Mouse (Mus musculus) heart, embryonic 16.5 days (tissue): ENCODE measurements around the gene Mfap1b. TPM values are rescaled to one million over a fixed set of nuclear protein-coding genes. Genes with fewer than 3 reads are reported as not detected.
"Not testable (repeated sequence)": the region's sequence is repeated elsewhere in the genome, so short reads cannot be mapped to it uniquely, and the experiment has no call there.

Source experiments
- ATAC-seq: fragments of 200-750 bp; cut with Nextera tagmentation; replicated peaks from 2 replicates; pipeline ENCODE4 v1.8.0; 2017; ENCODE audit warnings: moderate number of reproducible peaks; ENCODE audit not compliant: insufficient read depth, low FRiP score; ENCODE audit errors: extremely low read depth
- H3K27ac ChIP-seq: fragments of 300-500 bp; sonication (generic); 2 replicates; pipeline ENCODE4 v1.5.1; 2014; ENCODE audit warnings: mild to moderate bottlenecking, low read length, control low read depth, moderate library complexity
- H3K27me3 ChIP-seq: fragments of 300-500 bp; sonication (generic); 2 replicates; pipeline ENCODE4 v1.6.1; 2014; ENCODE audit warnings: low read length, mixed read lengths; ENCODE audit not compliant: control insufficient read depth, insufficient read depth
- H3K36me3 ChIP-seq: fragments of 300-500 bp; sonication (generic); 2 replicates; pipeline ENCODE4 v1.6.1; 2014; ENCODE audit not compliant: control insufficient read depth, insufficient read depth
- H3K4me1 ChIP-seq: fragments of 300-500 bp; sonication (generic); 2 replicates; pipeline ENCODE4 v1.6.1; 2014; ENCODE audit warnings: low read length, mixed read lengths; ENCODE audit not compliant: control insufficient read depth, insufficient read depth
- H3K4me2 ChIP-seq: fragments of 300-500 bp; sonication (generic); 2 replicates; pipeline ENCODE4 v1.6.1; 2014; ENCODE audit warnings: low read depth, mild to moderate bottlenecking, control low read depth, low read length
- H3K4me3 ChIP-seq: fragments of 300-500 bp; sonication (generic); 2 replicates; pipeline ENCODE4 v1.5.1; 2014; ENCODE audit warnings: mild to moderate bottlenecking, control low read depth, low read length
- H3K9ac ChIP-seq: fragments of 300-500 bp; sonication (generic); 2 replicates; pipeline ENCODE4 v1.6.1; 2014; ENCODE audit warnings: low read length, control low read depth
- H3K9me3 ChIP-seq: fragments of 300-500 bp; sonication (generic); replicated peaks from 2 replicates; pipeline ENCODE4 v1.6.1; 2016; ENCODE audit warnings: low read length; ENCODE audit not compliant: control insufficient read depth
- WGBS: fragments of 180-500 bp; shearing (Covaris S2); extraction: QIAGEN DNeasy Blood & Tissue Kit; methylation state at CpG from one replicate; pipeline ENCODE4 v1.1.7; 2014; 5-methylcytosine and 5-hydroxymethylcytosine counted together
- polyA plus RNA-seq: library from polyadenylated mRNA; unstranded; fragments of >200 nt; fragmentation: Nextera tagmentation; extraction: Ambion mirVana; gene quantifications from 2 replicates; pipeline ENCODE4 v1.2.1, GENCODE M21; 2015

Mfap1b gene
- polyA plus RNA-seq, 1 experiment from 2014 or later = 50.9 TPM

DNA sequence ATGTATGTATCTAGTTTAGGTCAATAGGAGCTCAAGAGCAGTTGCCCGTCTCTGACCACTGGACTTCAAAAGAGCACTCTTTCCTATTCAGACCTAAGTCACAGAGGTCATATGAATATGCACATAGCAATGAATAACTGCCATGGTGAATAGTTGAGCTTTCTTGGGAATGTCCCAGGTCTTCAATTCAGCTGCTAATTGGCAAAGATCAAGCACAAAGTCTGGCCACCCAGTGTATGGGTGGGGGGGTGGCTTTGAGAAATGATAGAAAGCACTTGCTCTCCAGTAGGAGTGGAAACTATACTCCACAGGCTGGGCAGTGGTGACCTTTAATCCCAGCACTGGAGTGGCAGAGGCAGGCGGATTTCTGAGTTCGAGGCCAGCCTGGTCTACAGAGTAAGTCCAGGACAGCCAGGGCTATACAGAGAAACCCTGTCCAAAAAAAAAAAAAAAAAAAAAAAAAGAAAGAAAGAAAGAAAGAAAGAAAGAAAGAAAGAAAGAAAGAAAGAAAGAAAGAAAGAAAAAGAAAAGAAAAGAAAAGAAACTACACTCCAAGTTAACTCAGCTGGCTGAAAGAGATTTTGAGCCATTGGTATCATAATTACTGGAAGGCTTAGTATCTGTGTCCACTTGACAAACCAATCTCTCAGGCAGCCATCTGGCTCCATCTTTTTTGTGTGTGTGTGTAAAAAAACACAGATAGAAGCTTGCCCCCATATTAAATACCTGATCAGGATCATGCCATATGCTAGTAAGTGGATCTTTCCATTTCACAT, 3.8 kb upstream of the Mfap1b start:
- Histone ChIP-seq H3K9ac (no peak overlapping the region), H3K4me1 (0 out of 2 replicates have a peak, but pooled peaks cover 2% of the 10 kb centered on the region), H3K9me3 (no peaks in the 10 kb centered on the region), H3K27ac (no peak overlapping the region), H3K27me3 (no peaks in the 10 kb centered on the region), H3K4me3 (no peak overlapping the region), H3K36me3 (no peaks in the 10 kb centered on the region), H3K4me2 (no peak overlapping the region)
- no peak for ATAC-seq
- 82% methylated on average over 3 of the region's 3 CpGs for WGBS

DNA sequence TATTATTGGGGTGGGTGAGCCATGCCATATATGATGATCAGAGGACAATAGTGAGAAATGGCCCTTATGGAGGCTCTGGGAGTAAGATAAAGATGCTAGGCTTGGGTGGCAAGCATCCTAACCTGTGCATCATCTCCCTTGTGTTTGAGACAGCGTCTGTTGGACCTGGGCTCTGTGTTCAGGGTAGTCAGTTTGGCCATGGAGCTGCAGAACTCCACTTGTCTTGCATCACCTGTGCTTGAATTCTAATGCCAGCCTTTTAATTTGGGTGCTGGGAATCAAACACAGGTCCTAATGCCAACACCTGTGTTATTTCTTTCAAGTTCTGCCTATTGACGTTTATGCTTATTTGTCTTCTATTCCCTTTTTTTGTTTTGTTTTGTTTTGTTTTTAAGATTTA, 1.4 kb upstream of the Mfap1b start:
- not testable (repeated sequence) for H3K4me3 ChIP-seq, ATAC-seq, H3K36me3 ChIP-seq, H3K4me2 ChIP-seq, H3K4me1 ChIP-seq, H3K9me3 ChIP-seq, H3K9ac ChIP-seq, H3K27ac ChIP-seq, H3K27me3 ChIP-seq
- 93% methylated on average over 2 of the region's 2 CpGs for WGBS

DNA sequence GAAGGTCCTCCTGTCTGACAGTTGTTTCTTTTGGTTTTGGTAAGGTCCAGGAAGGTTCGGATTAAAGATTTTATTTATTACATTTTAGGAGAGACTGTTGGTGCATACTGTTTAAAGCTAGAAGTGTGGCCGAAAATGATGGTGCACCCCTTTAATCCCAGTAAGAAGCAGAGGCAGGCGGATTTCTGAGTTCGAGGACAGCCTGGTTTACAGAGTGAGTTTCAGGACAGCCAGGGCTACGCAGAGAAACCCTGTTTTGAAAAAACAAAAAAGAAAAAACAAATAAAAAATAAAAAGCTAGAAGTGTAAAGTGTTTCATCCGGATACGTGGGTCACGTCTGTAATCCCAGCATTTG, 291 bp upstream of the Mfap1b start:
- ATAC-seq = no peak
- 25% methylated on average over 8 of the region's 8 CpGs for WGBS
- peak overlapping the region; percentile 83 for H3K9ac ChIP-seq

GRCm38 (mm10) chr2:121472783-121473182, 1.1 kb downstream of the Mfap1b start:
- not testable (repeated sequence) for H3K9ac ChIP-seq, H3K36me3 ChIP-seq, H3K4me1 ChIP-seq, H3K4me2 ChIP-seq, ATAC-seq, H3K9me3 ChIP-seq, H3K4me3 ChIP-seq, H3K27me3 ChIP-seq, H3K27ac ChIP-seq
- 93% methylated on average over 3 of the region's 3 CpGs for WGBS

More for the DNA sequence above, 291 bp upstream of the Mfap1b start:
- Histone ChIP-seq H3K4me1 (0 out of 2 replicates have a peak, but pooled peaks cover 2% of the 10 kb centered on the region), H3K4me3 (peak overlapping the region; percentile 78), H3K27me3 (no peaks in the 10 kb centered on the region), H3K4me2 (peak overlapping the region; percentile 75), H3K36me3 (no peaks in the 10 kb centered on the region), H3K9me3 (no peaks in the 10 kb centered on the region), H3K27ac (peak overlapping the region; percentile 61)

GRCm38 (mm10) chr2:121468982-121469381, 4.9 kb downstream of the Mfap1b start:
- WGBS = 100% methylated on average over 1 of the region's 6 CpGs
- H3K27ac ChIP-seq, ATAC-seq, H3K9ac ChIP-seq, H3K4me3 ChIP-seq, H3K4me2 ChIP-seq, H3K36me3 ChIP-seq, H3K9me3 ChIP-seq, H3K4me1 ChIP-seq, H3K27me3 ChIP-seq: not testable (repeated sequence)

DNA sequence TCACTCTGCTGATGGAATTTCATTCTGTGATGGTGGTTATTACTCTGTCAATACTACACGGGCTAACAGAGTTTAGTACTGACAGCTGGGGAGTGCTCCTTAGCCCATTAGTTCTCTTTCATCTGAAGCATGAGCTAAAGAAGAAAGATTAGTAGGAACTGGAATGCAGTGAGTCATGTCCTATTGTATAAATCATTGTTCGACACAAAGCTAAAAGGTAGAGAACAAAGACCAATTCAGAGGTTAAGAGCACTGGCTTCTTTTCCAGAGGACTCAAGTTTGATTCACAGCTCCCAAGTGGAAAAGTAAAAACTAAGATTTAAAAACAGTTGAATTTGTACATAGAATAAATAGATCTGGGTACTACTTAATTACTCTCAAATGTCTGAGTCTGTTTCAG, 13.8 kb downstream of the Mfap1b start:
- Histone ChIP-seq H3K36me3 (no peaks in the 10 kb centered on the region), H3K27me3 (no peaks in the 10 kb centered on the region), H3K4me2 (no peak overlapping the region), H3K9ac (no peak overlapping the region), H3K27ac (no peak overlapping the region), H3K4me3 (no peak overlapping the region), H3K4me1 (peaks cover 10% of the 10 kb centered on the region), H3K9me3 (no peaks in the 10 kb centered on the region)
- 68% methylated on average over 2 of the region's 2 CpGs for WGBS
- ATAC-seq = no peak

GRCm38 (mm10) chr2:121456692-121457642, 16.9 kb downstream of the Mfap1b start, which contains the start of gene Serinc4:
Gene Serinc4 (minus strand): TSS chr2:121456781.
- peak within 1 kb of the TSS; percentile 82 for H3K9ac ChIP-seq
- peak within 1 kb of the TSS; percentile 63 for H3K4me2 ChIP-seq
- peak within 1 kb of the TSS; percentile 80 for H3K27ac ChIP-seq
- no peaks in the 10 kb centered on the region for H3K9me3 ChIP-seq
- H3K4me3 ChIP-seq = peak within 1 kb of the TSS; percentile 76
- H3K27me3 ChIP-seq = no peaks in the 10 kb centered on the region
- H3K36me3 ChIP-seq = peaks cover 5% of the 10 kb centered on the region; the same call in 1 of the 2 replicates
- WGBS = 3% methylated on average over 41 of the region's 41 CpGs
- H3K4me1 ChIP-seq = peaks cover 26% of the 10 kb centered on the region
- ATAC-seq = peak; percentile 85

DNA sequence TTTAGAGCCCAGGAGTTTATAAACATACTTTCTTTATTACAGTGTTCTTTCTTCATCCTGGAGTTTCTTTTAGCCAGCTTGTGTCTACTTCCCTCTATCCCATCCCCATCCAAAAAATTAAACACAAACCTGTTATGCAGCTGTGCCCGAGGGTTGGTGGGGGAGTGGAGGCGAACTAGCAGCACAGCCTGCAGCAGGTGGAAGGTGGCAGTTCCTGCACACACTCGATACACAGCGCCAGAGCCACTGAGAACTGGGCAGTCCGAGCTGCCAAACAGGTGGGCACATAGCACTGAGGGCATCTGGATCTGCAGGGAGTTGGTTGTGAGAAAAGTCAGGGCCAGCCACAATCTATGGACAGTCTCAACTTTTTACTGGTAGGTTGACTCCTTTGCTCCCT, 18.3 kb downstream of the Mfap1b start:
- WGBS = 76% methylated on average over 5 of the region's 5 CpGs
- no peak overlapping the region for H3K27ac ChIP-seq
- H3K9me3 ChIP-seq = no peaks in the 10 kb centered on the region
- no peak overlapping the region for H3K4me3 ChIP-seq
- H3K9ac ChIP-seq = no peak overlapping the region
- H3K27me3 ChIP-seq = no peaks in the 10 kb centered on the region
- peaks cover 12% of the 10 kb centered on the region for H3K36me3 ChIP-seq
- no peak overlapping the region for H3K4me2 ChIP-seq
- ATAC-seq = no peak
- H3K4me1 ChIP-seq = peaks cover 35% of the 10 kb centered on the region

- WGBS = 88% methylated on average over 6 of the region's 6 CpGs
- ATAC-seq = no peak
- H3K27me3 ChIP-seq = no peaks in the 10 kb centered on the region
- no peak overlapping the region for H3K4me2 ChIP-seq
- peaks cover 12% of the 10 kb centered on the region for H3K36me3 ChIP-seq
- H3K9ac ChIP-seq = no peak overlapping the region
- H3K9me3 ChIP-seq = no peaks in the 10 kb centered on the region
- peak overlapping the region; percentile 50; the same call in 1 of the 2 replicates for H3K27ac ChIP-seq
- no peak overlapping the region for H3K4me3 ChIP-seq
- H3K4me1 ChIP-seq = peaks cover 38% of the 10 kb centered on the region
These were observed 19.9 kb downstream of the Mfap1b start for GRCm38 (mm10) chr2:121453917-121454316.
